Mouse (Mus musculus) lung, postnatal 0 days (tissue): Measurements from ENCODE around the gene Inpp4a.

ENCODE experiments used
- CTCF ChIP-seq: IDR thresholded peaks from 2 replicates; pipeline ENCODE4 v1.5.1; 2016; ENCODE audit warnings: antibody characterized with exemption, mild to moderate bottlenecking
- EP300 ChIP-seq: IDR thresholded peaks from 2 replicates; pipeline ENCODE4 v1.6.1; 2016; ENCODE audit warnings: antibody characterized with exemption, mild to moderate bottlenecking, control low read depth

- TF ChIP-seq EP300 (no peak), CTCF (no peak)
These were observed 37.1 kb downstream of the Inpp4a start for GRCm38 (mm10) chr1:37336794-37337193.
